Mouse (Mus musculus) hindbrain, embryonic 11.5 days (tissue): ENCODE results near the gene Adamtsl1. TPM values are rescaled to one million over a fixed set of nuclear protein-coding genes. Genes with fewer than 3 reads are reported as not detected.

ENCODE experiments used
- ATAC-seq: fragments of 200-750 bp; cut with Nextera tagmentation; 2 replicates; pipeline ENCODE4 v1.8.0; 2017; ENCODE audit warnings: mild to moderate bottlenecking, moderate TSS enrichment, moderate library complexity; ENCODE audit not compliant: low FRiP score
- DNase-seq: peaks from one replicate; pipeline ENCODE4 v3.0.0-alpha.2; 2015; ENCODE audit warnings: low spot score
- H3K27ac ChIP-seq: fragments of 300-500 bp; sonication (generic); 2 replicates; pipeline ENCODE4 v1.5.1; 2014; ENCODE audit warnings: mild to moderate bottlenecking, low read depth, low read length
- H3K27me3 ChIP-seq: fragments of 300-500 bp; sonication (generic); 2 replicates; pipeline ENCODE4 v1.6.1; 2014; ENCODE audit warnings: mild to moderate bottlenecking, low read length, moderate library complexity, mixed read lengths; ENCODE audit not compliant: control insufficient read depth, insufficient read depth
- H3K36me3 ChIP-seq: fragments of 300-500 bp; sonication (generic); 2 replicates; pipeline ENCODE4 v1.6.1; 2014; ENCODE audit warnings: mild to moderate bottlenecking, low read length, moderate library complexity, mixed read lengths; ENCODE audit not compliant: control insufficient read depth, insufficient read depth
- H3K4me1 ChIP-seq: fragments of 300-500 bp; sonication (generic); replicated peaks from 2 replicates; pipeline ENCODE4 v1.6.1; 2014; ENCODE audit warnings: low read length, mixed read lengths; ENCODE audit not compliant: control insufficient read depth, insufficient read depth
- H3K4me2 ChIP-seq: fragments of 300-500 bp; sonication (generic); replicated peaks from 2 replicates; pipeline ENCODE4 v1.6.1; 2014; ENCODE audit warnings: mild to moderate bottlenecking, low read depth, low read length
- H3K4me3 ChIP-seq: fragments of 300-500 bp; sonication (generic); 2 replicates; pipeline ENCODE4 v1.5.1; 2014; ENCODE audit warnings: low read depth, low read length
- H3K9ac ChIP-seq: fragments of 300-500 bp; sonication (generic); 2 replicates; pipeline ENCODE4 v1.6.1; 2014; ENCODE audit warnings: low read depth, low read length
- H3K9me3 ChIP-seq: fragments of 300-500 bp; sonication (generic); 2 replicates; pipeline ENCODE4 v1.6.1; 2016; ENCODE audit warnings: low read length; ENCODE audit not compliant: control insufficient read depth
- WGBS: fragments of 180-500 bp; shearing (Covaris S2); extraction: QIAGEN DNeasy Blood & Tissue Kit; methylation state at CpG from one replicate; pipeline ENCODE4 v1.1.7; 2014; 5-methylcytosine and 5-hydroxymethylcytosine counted together
- polyA plus RNA-seq: library from polyadenylated mRNA; unstranded; fragments of >200 nt; fragmentation: Nextera tagmentation; extraction: Ambion mirVana; gene quantifications from 2 replicates; pipeline ENCODE4 v1.2.1, GENCODE M21; 2014

Gene Adamtsl1
- polyA plus RNA-seq, 1 experiment from 2014 or later, result 11.1 TPM

DNA sequence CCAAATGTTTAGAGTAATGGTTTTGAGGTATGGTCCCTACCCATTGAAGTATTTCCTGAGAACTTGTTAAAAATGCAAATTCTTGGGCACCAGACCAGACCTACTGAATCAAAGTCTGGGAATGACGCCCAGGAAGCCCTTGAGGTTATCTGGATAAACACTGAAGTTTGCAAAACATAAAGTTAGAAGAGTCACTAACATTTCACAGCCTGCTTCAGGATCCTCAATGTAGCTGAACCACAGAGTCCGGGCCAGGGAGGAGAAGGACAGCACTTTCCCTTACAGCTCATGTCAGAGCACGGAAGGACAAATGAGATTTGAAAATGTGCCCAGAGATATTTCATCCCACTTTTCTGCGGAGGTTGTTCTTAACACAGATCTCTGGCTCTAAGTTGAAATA, 370.1 kb downstream of the Adamtsl1 start:
- no peak overlapping the region for H3K4me2 ChIP-seq
- no peak overlapping the region for H3K27ac ChIP-seq
- no peaks in the 10 kb centered on the region for H3K4me1 ChIP-seq
- no peaks in the 10 kb centered on the region for H3K9me3 ChIP-seq
- ATAC-seq (no peak), DNase-seq (no peak)
- H3K9ac ChIP-seq, result no peak overlapping the region
- 88% methylated on average over 4 of the region's 4 CpGs for WGBS
- H3K4me3 ChIP-seq, result no peak overlapping the region
- H3K36me3 ChIP-seq, result no peaks in the 10 kb centered on the region
- H3K27me3 ChIP-seq, result no peaks in the 10 kb centered on the region

DNA sequence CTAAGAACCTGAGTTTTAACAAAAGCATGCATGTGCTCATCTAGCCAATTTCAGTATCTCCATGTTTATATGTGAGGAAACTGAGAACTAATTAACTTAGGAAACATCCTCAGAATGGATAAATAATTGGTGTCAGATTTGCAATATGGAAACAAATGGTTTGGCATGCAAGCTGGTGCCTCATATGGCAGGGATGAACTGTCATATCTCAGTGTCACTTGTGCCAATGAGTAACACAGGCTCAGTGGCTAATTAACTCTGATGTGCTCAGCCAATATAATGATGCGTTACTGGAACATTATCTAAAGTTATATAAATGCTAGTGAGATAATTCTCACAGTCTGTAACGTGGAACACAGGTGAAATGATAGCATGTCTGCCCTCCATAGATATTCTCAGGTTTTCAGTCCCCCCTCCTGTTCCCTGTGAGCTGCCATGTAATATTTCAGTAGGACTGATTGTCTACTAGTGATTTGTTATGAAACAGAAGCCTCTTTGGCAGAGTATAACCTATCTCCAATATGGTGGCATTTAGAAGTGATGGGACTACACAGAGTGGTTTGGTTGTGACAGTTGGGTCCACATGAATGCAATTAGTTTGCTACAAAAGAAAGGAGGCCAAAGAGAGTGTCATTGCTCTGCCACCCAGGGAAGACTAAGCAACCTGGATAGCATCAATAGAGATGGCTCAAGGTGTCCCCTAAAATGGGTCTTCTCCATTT, 376.1 kb downstream of the Adamtsl1 start:
- DNase-seq (no peak), ATAC-seq (no peak)
- Histone ChIP-seq H3K9me3 (no peaks in the 10 kb centered on the region), H3K27ac (no peak overlapping the region), H3K4me2 (no peak overlapping the region), H3K4me1 (no peaks in the 10 kb centered on the region), H3K4me3 (no peak overlapping the region), H3K9ac (no peak overlapping the region), H3K27me3 (no peaks in the 10 kb centered on the region), H3K36me3 (no peaks in the 10 kb centered on the region)
- 89% methylated on average over 2 of the region's 2 CpGs for WGBS

DNA sequence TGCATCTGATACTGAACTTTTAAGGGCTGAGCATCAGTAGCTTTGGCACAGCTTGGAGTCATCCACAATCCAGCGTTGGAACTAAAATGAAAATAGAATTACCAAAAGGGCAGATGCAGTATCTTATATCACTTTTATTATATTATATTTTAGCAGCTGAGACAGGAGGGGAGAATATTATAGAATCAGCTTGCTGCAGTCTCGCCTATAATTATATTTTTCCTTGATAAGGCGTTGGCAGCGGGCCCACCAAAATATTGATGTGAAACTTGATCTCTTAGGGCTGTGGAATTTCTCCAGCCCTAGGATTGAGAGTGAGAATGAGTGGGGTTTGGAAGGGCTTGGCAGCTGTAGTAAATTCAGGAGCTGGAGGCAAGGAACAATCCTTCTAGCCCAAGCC, 387.3 kb downstream of the Adamtsl1 start:
- Histone ChIP-seq H3K27me3 (no peaks in the 10 kb centered on the region), H3K9me3 (no peaks in the 10 kb centered on the region), H3K9ac (no peak overlapping the region), H3K4me1 (no peaks in the 10 kb centered on the region), H3K27ac (no peak overlapping the region), H3K4me2 (no peak overlapping the region), H3K36me3 (no peaks in the 10 kb centered on the region), H3K4me3 (no peak overlapping the region)
- ATAC-seq (no peak), DNase-seq (no peak)
- WGBS, result 81% methylated on average over 4 of the region's 4 CpGs

DNA sequence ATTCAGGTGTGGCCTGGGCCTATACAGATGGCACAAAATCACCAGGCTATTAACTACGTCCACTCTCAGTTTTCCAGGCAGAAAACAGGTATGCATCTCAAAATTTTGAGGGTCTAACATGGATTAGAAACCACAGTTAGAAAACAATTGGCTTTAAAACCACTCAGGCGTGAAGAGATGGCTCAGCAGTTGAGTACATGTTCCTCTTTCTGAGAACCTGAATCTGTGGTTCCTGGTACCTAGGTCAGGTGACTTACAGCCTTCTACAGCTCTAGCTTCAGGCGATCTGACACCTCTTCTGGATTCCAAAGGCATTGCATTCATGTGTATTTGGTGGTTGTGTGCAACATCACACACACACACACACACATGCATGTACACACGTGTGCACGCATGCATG, 390.2 kb downstream of the Adamtsl1 start:
- H3K27ac ChIP-seq, result no peak overlapping the region
- WGBS, result 86% methylated on average over 5 of the region's 5 CpGs
- ATAC-seq (no peak), DNase-seq (no peak)
- H3K36me3 ChIP-seq, result no peaks in the 10 kb centered on the region
- H3K4me3 ChIP-seq, result no peak overlapping the region
- no peaks in the 10 kb centered on the region for H3K9me3 ChIP-seq
- no peak overlapping the region for H3K9ac ChIP-seq
- no peaks in the 10 kb centered on the region for H3K4me1 ChIP-seq
- H3K27me3 ChIP-seq, result no peaks in the 10 kb centered on the region
- no peak overlapping the region for H3K4me2 ChIP-seq

DNA sequence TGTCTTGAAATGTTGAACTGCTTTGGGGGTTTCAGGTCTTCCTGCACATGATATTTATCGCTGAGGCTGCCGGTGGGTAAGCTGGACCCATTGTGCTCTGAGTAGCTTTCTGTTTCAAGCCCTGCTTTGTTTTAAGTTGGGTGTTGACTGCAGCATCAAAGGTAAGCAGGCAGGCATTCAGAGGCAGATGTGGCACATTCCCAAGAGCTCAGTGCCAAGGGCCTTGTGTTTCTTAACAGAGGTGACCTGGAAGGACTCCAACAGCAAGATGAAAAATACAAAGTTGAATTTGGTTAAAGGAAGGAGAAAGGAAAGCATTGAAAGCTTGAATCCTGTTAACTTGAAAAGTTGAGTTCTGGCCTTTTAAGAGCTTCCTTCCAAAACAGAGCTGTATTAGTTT, 402.1 kb downstream of the Adamtsl1 start:
- no peaks in the 10 kb centered on the region for H3K27me3 ChIP-seq
- H3K9ac ChIP-seq, result no peak overlapping the region
- no peak overlapping the region for H3K4me3 ChIP-seq
- DNase-seq (no peak), ATAC-seq (no peak)
- no peaks in the 10 kb centered on the region for H3K4me1 ChIP-seq
- no peak overlapping the region for H3K4me2 ChIP-seq
- H3K36me3 ChIP-seq, result no peaks in the 10 kb centered on the region
- H3K27ac ChIP-seq, result no peak overlapping the region
- 63% methylated on average over 2 of the region's 2 CpGs for WGBS
- H3K9me3 ChIP-seq, result no peaks in the 10 kb centered on the region

DNA sequence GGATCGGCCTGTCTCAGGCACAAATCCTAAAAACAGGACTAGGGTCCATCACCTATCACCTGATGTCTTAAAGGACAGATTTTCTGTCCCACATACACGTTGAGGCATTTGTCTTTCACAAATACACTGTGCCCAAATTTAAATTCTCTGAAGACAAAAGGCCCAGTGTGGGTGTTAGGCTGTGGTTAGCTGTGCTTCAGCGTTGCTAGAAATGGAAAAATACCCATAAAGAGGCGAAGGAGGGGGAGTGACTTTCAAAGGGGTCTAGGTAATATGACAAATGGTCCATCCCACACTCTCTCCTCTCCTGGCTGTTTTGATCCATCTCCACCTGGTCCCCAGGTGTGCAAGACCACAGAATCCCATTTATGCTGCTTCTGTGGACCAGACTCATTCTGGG, 404.4 kb downstream of the Adamtsl1 start:
- H3K27me3 ChIP-seq, result no peaks in the 10 kb centered on the region
- no peak overlapping the region for H3K9ac ChIP-seq
- ATAC-seq (no peak), DNase-seq (no peak)
- H3K9me3 ChIP-seq, result no peaks in the 10 kb centered on the region
- no peak overlapping the region for H3K4me3 ChIP-seq
- H3K36me3 ChIP-seq, result no peaks in the 10 kb centered on the region
- H3K4me2 ChIP-seq, result no peak overlapping the region
- WGBS, result 83% methylated on average over 4 of the region's 4 CpGs
- no peaks in the 10 kb centered on the region for H3K4me1 ChIP-seq
- no peak overlapping the region for H3K27ac ChIP-seq

DNA sequence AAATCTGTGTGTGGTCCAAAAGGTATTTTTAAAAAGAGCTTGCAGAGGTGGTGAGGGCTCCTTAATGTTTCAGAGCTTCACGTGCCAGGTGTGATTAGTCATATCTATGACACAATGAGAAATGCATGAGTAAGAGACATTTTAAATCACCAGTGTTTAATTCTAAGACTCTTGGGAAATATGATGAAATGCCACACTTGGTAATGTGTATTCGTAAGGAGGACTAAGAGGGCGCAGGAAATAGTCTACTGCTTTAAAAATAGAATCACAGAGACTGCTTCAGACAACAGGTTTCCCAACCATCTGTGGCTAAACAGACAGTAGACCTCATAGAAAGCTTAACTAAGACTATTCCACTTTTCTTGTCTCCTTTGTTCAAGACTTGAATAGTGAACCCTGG, 406.5 kb downstream of the Adamtsl1 start:
- no peaks in the 10 kb centered on the region for H3K9me3 ChIP-seq
- DNase-seq (no peak), ATAC-seq (no peak)
- no peak overlapping the region for H3K4me3 ChIP-seq
- H3K4me1 ChIP-seq, result no peaks in the 10 kb centered on the region
- no peak overlapping the region for H3K27ac ChIP-seq
- 88% methylated on average over 3 of the region's 3 CpGs for WGBS
- H3K4me2 ChIP-seq, result no peak overlapping the region
- H3K27me3 ChIP-seq, result no peaks in the 10 kb centered on the region
- no peak overlapping the region for H3K9ac ChIP-seq
- H3K36me3 ChIP-seq, result no peaks in the 10 kb centered on the region

DNA sequence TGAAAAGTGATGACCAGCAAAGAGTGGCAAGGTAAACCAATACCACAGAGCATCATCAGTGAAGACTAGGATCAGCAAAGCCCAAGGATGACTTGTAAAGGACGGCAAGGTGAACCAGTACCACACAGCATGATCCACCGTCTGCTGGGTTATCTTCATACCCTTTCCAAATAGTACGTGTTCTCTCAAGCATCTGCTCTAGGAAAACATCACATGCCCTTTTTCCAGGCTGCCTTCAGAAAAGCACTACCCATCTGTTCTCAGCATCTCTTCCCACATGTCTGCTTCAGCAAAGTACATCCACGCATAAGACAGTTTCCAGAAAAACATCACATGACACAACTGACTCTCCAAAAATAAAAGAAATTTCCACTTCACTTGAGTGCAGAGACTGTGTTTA, 408.8 kb downstream of the Adamtsl1 start:
- Histone ChIP-seq H3K9ac (no peak overlapping the region), H3K36me3 (no peaks in the 10 kb centered on the region), H3K27ac (no peak overlapping the region), H3K4me3 (no peak overlapping the region), H3K27me3 (no peaks in the 10 kb centered on the region), H3K4me2 (no peak overlapping the region), H3K9me3 (no peaks in the 10 kb centered on the region), H3K4me1 (no peaks in the 10 kb centered on the region)
- DNase-seq (no peak), ATAC-seq (no peak)
- WGBS, result 95% methylated on average over 4 of the region's 4 CpGs

DNA sequence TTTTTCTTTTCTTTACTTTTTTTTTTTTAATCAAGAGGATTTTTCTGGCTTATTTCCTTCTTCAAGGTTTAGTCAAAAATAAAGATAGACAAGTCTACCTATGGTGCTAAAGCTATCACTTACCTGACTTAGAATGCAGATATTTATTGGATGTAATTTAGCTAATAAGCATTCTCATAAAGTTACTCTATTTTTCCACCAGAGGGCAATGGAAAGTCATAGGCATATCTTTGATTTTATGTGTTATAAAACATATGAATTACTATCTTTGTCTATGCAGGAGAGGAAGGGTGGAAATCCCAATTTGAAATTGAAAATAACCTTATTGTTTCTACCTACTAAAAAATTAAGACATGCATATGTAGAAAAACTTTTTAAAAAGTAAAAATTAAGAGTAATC, 418.2 kb downstream of the Adamtsl1 start:
- ATAC-seq (no peak), DNase-seq (no peak)
- no peaks in the 10 kb centered on the region for H3K9me3 ChIP-seq
- no peak overlapping the region for H3K9ac ChIP-seq
- no peak overlapping the region for H3K27ac ChIP-seq
- H3K4me3 ChIP-seq, result no peak overlapping the region
- no peak overlapping the region for H3K4me2 ChIP-seq
- H3K4me1 ChIP-seq, result no peaks in the 10 kb centered on the region
- H3K27me3 ChIP-seq, result no peaks in the 10 kb centered on the region
- H3K36me3 ChIP-seq, result no peaks in the 10 kb centered on the region
